Mouse (Mus musculus) heart, postnatal 4 days (tissue): ENCODE data around the gene Pet2. TPM values are rescaled to one million over a fixed set of nuclear protein-coding genes. Genes with fewer than 3 reads are reported as not detected.

Experiments
- DNase-seq: peaks from one replicate; pipeline ENCODE4 v3.0.0; 2021
- total RNA-seq, 2 experiments: library from RNA; stranded (reverse); gene quantifications; 2 replicates each; pipeline ENCODE4 v1.2.3; 2021

Gene Pet2
- total RNA-seq: not detected

DNA sequence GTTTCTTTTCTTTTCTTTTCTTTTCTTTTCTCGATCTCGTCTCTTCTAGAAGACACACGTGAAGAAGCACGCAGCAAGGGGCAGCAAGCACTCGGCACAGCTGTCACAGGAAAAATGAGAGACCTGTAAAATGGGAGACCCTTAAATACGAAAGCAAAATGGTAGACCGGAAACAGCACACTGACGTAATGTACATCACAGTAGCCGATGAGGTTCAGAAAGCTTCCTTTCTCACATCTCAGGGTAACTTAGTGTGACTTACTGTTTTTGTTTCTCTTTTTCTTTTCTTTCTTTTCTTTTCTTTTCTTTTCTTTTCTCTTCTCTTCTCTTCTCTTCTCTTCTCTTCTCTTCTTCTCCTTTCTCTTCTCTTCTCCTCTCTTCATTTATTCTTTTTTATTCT lies at the start of gene Pet2:
Gene Pet2, minus strand, starts transcription at position 101 of the 400 bp plus-strand sequence.
- DNase-seq: no peak
